Mouse (Mus musculus): Measurements from ENCODE around the gene Slc35e3.

Gene Slc35e3

DNA sequence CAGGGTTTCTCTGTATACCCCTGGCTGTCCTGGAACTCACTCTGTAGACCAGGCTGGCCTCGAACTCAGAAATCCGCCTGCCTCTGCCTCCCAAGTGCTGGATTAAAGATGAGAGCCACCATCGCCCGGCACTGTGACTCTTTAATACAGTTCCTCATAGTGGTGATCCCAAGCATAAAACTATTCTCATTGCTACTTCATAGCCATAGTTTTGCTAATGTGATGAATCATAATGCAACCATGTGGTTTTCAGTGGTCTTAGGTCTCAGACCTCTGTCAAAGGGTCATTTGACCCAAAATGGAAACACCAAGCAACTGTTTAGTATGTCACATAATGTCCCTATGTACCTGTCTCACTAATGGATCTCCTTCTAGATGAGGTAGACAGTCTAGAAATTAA lies 50.6 kb downstream of the Slc35e3 start:
- DNase-seq: no peak

GRCm38 (mm10) chr10:117695027-117695426 lies 51.1 kb downstream of the Slc35e3 start:
- DNase-seq: no peak

GRCm38 (mm10) chr10:117694255-117694953 lies 51.8 kb downstream of the Slc35e3 start:
- no peak for DNase-seq

- DNase-seq: no peak
Measured at GRCm38 (mm10) chr10:117692953-117693352, 53.2 kb downstream of the Slc35e3 start.

DNA sequence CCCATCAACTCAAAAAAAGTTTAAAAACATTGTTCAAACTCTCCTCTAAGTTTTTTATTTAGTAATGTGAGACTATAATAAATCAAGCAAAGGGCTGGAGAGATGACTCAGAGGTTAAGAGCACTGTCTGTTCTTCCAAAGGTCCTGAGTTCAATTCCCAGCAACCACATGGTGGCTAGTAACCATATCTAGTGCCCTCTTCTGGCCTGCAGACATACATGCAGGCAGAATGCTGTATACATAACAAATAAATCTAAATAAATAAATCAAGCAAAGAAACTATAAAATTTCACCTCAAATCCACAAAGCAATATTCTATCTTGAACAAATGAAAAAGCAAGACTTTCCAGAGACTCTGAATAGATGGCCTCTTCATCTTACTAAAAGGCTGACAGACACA lies 54.0 kb downstream of the Slc35e3 start:
- DNase-seq: no peak

DNA sequence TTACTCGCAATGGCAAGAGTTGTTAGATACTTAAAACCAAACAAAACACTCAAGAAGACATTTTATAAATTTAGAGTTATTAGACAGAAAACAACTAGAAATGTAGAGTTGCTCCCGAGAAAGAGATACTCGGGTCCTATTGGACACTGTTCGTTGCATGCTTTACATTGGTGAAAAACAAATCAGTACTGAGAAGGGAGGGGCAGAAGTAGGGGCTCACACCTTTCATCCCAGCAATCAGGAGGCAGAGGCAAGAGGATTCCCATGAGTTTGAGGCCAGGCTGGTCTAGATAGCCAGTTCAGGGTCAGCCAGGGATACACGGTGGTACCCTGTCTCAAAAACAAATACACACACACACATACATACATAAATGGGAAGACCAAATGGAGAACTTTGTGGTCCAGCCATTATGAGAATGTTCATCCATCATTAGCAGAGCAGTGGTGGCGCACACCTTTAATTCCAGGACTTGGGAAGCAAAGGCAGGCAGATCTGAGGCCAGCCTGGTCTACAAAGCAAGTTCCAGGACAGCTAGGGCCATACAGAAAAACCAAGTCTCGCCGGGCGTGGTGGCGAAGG lies 54.7 kb downstream of the Slc35e3 start:
- DNase-seq: no peak

- no peak for DNase-seq
Measured at GRCm38 (mm10) chr10:117690770-117691296, 55.3 kb downstream of the Slc35e3 start.

DNA sequence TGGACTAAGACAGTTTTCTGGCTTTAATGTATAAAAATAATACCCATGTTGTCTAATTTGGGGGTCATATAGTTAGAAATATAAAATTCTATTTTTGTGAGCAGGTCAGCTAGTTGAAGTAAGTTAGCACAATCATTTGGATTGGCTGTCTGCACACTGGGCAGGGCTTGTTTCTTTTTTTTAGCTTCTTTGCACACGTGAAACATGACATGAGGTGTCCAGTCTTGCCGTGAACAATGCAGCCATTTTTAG lies 56.1 kb downstream of the Slc35e3 start:
- DNase-seq: no peak

- DNase-seq: no peak
Measured at GRCm38 (mm10) chr10:117689297-117690100, 56.7 kb downstream of the Slc35e3 start.

DNA sequence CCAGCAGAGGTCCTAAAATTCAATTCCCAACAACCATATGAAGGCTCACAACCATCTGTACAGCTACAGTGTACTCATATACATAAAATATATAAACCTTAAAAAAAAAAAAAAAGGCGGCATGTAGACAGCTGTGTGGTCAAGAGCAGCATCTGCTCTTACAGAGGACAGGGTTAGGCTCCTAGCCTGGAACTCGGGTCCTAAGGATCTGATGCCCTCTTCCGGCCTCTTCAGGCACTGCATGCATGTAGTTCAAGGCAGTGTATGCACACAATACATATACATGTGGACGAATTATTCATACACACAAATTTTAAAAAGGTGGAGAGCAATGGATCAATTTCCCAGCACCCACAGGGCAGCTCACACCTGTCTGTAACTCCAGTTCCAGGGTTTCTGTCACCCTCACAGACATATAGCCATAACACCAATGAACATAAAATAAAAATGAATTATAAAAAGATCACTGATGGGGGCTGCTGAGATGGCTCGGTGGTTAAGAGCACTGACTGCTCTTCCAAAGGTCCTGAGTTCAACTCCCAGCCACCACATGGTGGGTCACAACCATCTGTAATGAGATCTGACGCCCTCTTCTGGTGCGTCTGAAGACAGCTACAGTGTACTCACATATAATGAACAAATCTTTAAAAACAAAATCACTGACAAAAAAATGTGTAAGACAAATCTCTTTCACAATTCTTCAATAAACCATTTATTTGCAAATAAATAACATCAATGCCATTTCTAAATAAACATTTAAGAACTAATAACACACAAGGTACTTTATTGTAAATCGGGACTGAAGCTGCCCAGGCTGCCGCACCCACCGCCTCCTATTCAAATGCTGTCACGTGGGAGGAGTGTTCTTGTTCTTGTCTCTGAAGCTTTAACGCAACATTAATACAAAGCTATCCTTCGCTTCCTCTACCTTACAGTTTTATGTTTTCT lies 57.7 kb downstream of the Slc35e3 start:
- no peak for DNase-seq

GRCm38 (mm10) chr10:117687577-117687976 lies 58.6 kb downstream of the Slc35e3 start:
- DNase-seq: no peak

GRCm38 (mm10) chr10:117687018-117687417 lies 59.1 kb downstream of the Slc35e3 start:
- no peak for DNase-seq

DNA sequence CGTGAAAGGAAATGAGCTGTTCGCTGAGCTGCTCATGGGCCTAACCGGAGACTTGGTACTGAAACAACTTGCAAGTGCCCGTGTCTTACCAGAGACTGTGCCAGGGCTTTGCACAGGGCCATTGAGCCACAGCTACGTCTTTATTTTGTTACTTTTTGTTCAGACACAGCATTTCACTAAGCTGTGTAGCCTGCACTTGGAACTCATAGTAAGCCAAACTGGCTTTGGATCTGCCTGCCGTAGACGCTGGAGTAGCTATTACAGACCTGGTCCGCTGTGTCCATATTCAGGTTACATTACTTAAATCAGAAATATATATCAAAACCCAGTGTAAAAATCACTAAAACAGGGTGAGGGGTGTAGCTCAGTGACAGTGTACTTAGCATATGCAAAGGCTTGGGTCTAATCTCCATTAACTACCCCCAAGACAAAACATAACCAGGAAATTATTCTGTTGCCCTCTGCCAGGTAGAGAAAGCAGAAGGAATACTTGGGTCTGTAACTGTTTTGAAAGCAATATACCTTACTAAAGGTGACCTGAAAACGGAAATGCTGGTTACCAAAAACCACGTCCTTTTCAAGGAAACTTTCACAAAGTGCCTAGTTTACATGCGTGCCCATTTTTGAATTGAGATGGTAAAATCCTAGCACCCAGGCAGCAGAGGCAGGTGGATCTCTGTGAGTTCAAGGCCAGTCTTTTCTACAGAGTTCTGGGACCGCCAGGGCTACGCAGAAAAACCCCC lies 60.1 kb downstream of the Slc35e3 start:
- no peak for DNase-seq

DNA sequence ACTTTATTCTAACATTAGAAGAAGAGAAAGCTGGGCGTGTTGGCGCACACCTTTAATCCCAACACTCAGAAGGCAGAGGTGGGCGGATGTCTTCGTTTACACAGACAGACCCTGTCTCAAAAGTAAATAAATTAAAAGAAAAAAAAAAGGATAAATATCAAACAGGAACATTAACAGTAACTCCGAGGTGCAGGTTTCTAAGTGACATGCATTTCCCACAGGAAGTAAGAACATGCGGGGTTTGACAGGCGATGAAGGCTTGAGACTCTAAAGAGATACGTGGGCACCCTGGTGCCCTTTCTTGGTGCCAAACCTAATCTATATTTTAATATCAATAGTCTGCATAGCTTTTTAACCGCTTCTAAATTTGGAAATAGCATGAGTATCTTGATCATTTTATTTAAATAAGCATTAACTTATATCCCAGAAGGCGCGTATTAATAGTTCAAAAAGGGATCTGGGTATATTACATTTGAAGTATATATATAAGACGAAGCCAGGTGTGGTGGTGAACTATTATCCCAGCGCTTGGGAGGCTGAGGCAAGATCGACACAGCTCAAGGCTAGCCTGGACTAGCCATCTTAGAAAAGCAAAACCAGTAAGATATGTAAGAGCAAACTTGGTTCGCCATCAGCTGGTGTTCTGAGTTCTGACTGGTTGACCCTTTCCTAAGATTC lies 60.9 kb downstream of the Slc35e3 start:
- no peak for DNase-seq

DNA sequence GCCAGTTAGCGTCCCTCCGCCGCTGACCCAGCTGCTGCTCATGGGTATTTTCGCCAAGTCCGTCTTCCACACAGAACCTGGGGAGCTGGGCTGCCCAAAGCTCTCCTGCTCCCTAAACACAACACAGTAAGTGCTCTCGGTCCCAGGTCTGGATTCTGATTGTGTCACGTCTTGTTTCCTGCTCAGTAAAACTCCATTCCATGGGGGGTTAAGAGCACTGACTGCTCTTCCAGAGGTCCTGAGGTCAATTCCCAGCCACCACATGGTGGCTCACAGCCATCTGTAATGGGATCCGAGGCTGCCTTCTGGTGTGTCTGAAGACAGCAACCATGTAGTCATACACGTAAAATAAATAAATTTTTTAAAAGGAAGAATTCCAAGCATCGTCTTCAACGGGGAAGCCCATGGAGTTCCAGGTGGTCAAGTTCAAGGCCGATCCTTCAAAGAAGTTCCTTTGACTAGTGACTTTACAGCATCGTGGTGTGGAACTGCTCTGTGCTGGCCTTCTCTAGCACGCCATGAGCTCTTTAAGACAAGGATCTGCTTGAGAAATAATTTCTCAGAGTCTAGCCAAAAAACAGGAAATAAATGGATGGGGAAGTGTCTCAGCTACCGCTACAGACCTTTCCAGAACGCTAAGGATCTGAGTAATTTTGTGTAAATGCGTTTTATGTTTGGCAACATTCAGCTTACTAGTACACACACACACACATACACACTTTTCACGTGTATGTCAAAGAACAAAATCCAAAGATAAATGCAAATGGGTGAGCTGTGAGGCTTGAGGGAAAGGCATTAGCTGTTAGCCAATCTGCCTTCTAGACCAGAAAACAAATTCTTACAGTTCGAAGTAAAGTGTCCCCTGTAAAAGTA lies 61.6 kb downstream of the Slc35e3 start:
- no peak for DNase-seq

GRCm38 (mm10) chr10:117683734-117684037 lies 62.5 kb downstream of the Slc35e3 start:
- DNase-seq: no peak

All from cerebellum, adult 9-10 months (tissue).